Mouse (Mus musculus): ENCODE measurements around the gene Rubcn. TPM values are rescaled to one million over a fixed set of nuclear protein-coding genes. Genes with fewer than 3 reads are reported as not detected.
A peak's percentile ranks its signal among the peaks of the same experiment; 100 is the strongest.

Gene Rubcn
- polyA plus RNA-seq, 1 experiment = 0.30 TPM

DNA sequence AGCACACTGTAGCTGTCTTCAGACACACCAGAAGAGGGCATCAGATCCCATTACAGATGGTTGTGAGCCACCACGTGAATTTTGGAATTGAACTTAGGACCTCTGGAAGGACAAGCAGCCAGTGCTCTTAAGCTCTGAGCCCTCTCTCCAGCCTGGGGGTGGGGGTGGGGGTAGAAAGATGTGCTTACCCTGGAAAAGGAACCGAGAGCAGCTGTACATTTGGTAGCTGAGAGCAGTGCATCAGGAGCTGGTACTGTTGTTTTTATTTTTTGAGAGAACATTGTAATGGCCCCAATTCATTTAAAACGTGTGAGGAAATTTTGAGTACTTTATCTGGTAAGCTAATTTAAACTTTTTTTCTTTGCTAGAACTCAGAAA is 24.5 kb upstream of the Rubcn start:
- H3K4me1 ChIP-seq (ENCODE audit: control insufficient read depth) = no peaks in the 10 kb centered on the region

DNA sequence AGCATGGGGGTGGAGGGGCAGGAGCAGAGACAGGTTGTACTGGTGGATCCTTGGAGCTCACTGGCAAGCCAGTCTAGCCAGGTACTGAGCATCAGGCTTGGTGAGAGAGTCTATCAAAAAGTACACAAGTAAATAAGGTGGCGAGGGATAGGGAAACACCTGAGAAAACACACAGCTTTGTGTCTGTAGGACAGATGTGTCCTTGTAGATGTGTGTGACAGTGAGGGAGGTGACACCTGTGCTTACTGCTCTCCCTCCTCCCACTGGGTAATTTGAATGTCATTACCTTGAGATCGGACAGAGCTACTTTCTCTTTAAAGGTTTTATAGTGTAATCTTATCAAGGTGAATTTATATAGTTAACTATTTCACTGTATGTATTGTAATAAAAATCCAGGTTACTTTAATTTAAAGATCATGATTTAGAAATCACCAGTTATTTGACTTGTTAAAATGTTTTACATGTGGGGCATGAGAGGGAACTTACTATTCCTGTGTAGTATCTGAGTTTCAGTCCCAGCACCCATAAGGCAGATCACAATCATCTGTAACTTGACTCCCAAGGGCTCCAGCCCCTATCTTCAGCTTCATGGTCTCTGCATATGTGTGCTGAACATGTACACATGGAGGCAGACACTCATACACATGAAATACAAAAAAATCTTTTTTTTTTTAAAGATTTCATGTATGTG is 23.9 kb upstream of the Rubcn start:
- Histone ChIP-seq H3K9me3 (ENCODE audit: control insufficient read depth, low read length) (no peaks in the 10 kb centered on the region), H3K4me1 (ENCODE audit: control insufficient read depth) (peaks cover 2% of the 10 kb centered on the region), H3K36me3 (ENCODE audit: control insufficient read depth) (peaks cover 9% of the 10 kb centered on the region), H3K4me3 (replicated peaks) (no peak overlapping the region), H3K27me3 (ENCODE audit: control insufficient read depth) (no peaks in the 10 kb centered on the region)
- no peak for TF ChIP-seq TAL1 (IDR thresholded peaks at IDR 0.05; ENCODE audit: low read length)
- TF ChIP-seq GATA1 (IDR thresholded peaks at IDR 0.05; ENCODE audit: low read length) = no peak

More for the DNA sequence above, 24.5 kb upstream of the Rubcn start:
- no peaks in the 10 kb centered on the region for H3K9me3 ChIP-seq (ENCODE audit: control insufficient read depth, low read length)
- H3K27me3 ChIP-seq (ENCODE audit: control insufficient read depth) = no peaks in the 10 kb centered on the region
- TF ChIP-seq GATA1 (IDR thresholded peaks at IDR 0.05; ENCODE audit: low read length) (no peak), TAL1 (IDR thresholded peaks at IDR 0.05; ENCODE audit: low read length) (no peak)
- no peak overlapping the region for H3K4me3 ChIP-seq (replicated peaks)
- peaks cover 11% of the 10 kb centered on the region for H3K36me3 ChIP-seq (ENCODE audit: control insufficient read depth)

DNA sequence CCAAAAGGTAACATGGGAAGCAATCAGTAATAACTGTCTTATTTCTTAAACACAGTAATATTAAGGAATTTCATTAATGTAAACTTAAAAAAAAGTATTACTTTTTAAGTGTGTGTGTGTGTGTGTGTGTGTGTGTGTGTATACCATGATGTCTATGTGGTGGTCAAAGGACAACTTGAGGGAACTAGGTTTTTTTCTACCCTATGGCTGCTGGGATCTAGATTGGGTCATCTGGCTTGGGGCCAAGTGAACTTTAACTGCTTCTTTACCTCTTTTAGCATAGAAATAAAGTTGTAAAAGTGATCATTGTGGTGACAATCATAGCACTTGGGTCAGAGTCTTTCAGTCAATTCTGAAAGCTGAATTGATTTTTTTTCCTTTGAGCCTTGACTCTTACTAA is 18.6 kb upstream of the Rubcn start:
- H3K4me3 ChIP-seq (replicated peaks) = no peak overlapping the region
- H3K27me3 ChIP-seq (ENCODE audit: control insufficient read depth) = no peaks in the 10 kb centered on the region
- peaks cover 20% of the 10 kb centered on the region for H3K36me3 ChIP-seq (ENCODE audit: control insufficient read depth)
- peaks cover 3% of the 10 kb centered on the region for H3K4me1 ChIP-seq (ENCODE audit: control insufficient read depth)
- no peaks in the 10 kb centered on the region for H3K9me3 ChIP-seq (ENCODE audit: control insufficient read depth, low read length)
- TF ChIP-seq TAL1 (IDR thresholded peaks at IDR 0.05; ENCODE audit: low read length) (no peak), GATA1 (IDR thresholded peaks at IDR 0.05; ENCODE audit: low read length) (no peak)

DNA sequence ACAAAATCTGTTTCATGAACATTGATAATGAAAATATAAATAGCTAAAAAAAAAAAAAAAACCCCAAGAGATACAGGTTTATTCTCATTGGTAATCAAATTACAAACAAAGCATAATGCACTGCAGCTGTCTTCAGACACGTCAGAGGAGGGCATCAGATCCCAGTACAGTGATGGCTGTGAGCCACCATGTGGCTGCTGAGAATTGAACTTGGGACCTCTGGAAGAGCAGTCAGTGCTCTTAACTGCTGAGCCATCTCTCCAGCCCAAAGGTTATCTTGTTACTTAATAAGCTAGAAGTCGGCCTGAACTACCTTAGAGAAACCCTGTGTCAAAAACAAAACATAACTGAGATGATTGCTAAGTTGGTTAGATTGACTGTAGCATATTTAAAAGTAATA is 12.3 kb upstream of the Rubcn start:
- no peak for TF ChIP-seq GATA1 (IDR thresholded peaks at IDR 0.05; ENCODE audit: low read length)
- TF ChIP-seq TAL1 (IDR thresholded peaks at IDR 0.05; ENCODE audit: low read length) = no peak
- Histone ChIP-seq H3K4me3 (replicated peaks) (no peak overlapping the region), H3K4me1 (ENCODE audit: control insufficient read depth) (no peaks in the 10 kb centered on the region), H3K36me3 (ENCODE audit: control insufficient read depth) (peaks cover 10% of the 10 kb centered on the region), H3K27me3 (ENCODE audit: control insufficient read depth) (no peaks in the 10 kb centered on the region), H3K9me3 (ENCODE audit: control insufficient read depth, low read length) (no peaks in the 10 kb centered on the region)

DNA sequence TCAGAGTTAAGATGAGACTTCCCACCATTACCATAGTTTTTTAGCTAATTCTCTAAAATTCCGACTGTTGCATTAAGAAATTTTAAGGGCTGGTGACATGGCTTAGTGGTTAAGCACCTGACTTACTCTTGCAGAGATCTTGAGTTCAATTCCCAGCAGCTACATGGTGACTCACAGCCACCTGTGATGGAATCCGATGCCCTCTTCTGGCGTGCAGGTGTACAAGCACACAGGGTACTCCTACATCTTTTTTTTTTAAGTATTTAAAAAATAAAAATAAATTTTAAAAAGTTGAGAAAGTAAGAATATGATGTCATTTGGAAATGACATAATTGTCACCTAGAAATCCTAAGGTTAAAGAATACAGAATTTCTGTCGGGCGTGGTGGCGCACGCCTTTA is 10.4 kb upstream of the Rubcn start:
- Histone ChIP-seq H3K4me1 (ENCODE audit: control insufficient read depth) (no peaks in the 10 kb centered on the region), H3K36me3 (ENCODE audit: control insufficient read depth) (peaks cover 8% of the 10 kb centered on the region), H3K4me3 (replicated peaks) (no peak overlapping the region), H3K9me3 (ENCODE audit: control insufficient read depth, low read length) (no peaks in the 10 kb centered on the region), H3K27me3 (ENCODE audit: control insufficient read depth) (no peaks in the 10 kb centered on the region)
- TF ChIP-seq TAL1 (IDR thresholded peaks at IDR 0.05; ENCODE audit: low read length) (no peak), GATA1 (IDR thresholded peaks at IDR 0.05; ENCODE audit: low read length) (no peak)

DNA sequence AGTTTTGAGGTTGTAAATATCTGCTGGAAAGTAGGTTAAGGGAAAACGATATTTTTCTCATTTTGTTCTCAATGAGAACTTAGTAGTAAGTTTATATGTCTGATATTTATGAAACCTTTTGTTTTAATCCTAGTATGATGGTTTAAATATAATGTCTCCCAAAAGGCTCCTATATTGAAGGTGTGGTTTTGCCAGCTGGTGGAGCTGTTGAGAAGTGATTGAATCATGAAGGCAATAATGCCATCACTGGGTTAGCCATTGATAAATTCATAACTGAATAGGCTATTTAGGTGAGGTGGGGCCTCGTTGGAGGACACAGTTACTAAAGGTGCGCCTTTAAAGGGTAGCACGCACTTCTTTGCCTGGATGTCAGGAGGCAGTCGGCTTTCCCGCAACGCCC is 4.0 kb upstream of the Rubcn start:
- H3K4me1 ChIP-seq (ENCODE audit: control insufficient read depth) = peaks cover 23% of the 10 kb centered on the region
- TF ChIP-seq TAL1 (IDR thresholded peaks at IDR 0.05; ENCODE audit: low read length) (no peak), GATA1 (IDR thresholded peaks at IDR 0.05; ENCODE audit: low read length) (no peak)
- H3K36me3 ChIP-seq (ENCODE audit: control insufficient read depth) = no peaks in the 10 kb centered on the region
- no peaks in the 10 kb centered on the region; the same call in 1 of the 2 replicates for H3K27me3 ChIP-seq (ENCODE audit: control insufficient read depth)
- H3K4me3 ChIP-seq (replicated peaks) = no peak overlapping the region
- H3K9me3 ChIP-seq (ENCODE audit: control insufficient read depth, low read length) = no peaks in the 10 kb centered on the region

DNA sequence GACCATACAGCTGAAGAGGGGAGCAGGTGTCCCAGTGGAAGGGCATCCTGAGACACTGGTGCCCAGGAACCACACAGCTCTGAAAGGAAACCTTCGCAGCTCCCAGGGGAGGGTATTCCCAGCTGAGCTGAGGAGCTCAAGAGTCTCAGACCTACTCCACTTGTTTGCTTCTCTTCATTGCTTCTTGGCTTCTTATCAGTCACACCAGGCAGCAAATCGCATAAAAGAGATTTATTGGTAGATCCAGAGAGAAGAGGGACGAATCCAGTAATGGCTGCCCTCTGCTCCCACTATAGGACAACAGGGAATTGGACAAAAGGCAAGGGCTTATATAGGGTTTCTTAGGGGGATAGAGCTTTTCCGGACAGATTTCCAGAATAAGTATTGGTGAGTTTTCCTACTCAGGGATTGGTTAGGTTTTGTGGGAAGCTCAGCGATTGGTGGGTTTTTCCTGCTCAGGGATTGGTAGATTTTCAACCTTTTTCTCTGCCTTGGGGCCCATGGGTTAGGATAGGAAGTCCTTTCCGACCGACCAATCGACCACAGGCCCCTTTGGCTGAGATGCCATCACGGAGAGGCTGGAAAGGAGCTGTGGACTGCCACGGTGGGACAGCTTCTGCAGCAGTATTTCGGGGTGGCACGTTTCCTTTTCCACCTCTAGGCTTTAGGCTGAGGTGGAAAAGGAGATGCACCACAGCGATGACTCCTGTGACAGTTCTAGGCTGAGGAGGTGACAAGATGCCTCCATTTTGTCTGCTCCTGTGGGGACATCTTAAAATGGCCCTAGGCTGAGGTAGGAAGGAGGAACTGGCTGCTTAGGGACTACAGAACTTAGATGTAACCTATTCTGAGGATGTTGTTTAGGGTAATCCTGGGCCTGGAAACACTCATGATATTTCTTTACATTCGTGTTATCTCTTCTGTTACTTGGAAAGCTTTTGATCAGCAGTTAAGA is 1.7 kb upstream of the Rubcn start:
- no peaks in the 10 kb centered on the region for H3K36me3 ChIP-seq (ENCODE audit: control insufficient read depth)
- H3K9me3 ChIP-seq (ENCODE audit: control insufficient read depth, low read length) = no peaks in the 10 kb centered on the region
- H3K4me1 ChIP-seq (ENCODE audit: control insufficient read depth) = peaks cover 23% of the 10 kb centered on the region
- no peak for TF ChIP-seq TAL1 (IDR thresholded peaks at IDR 0.05; ENCODE audit: low read length)
- TF ChIP-seq GATA1 (IDR thresholded peaks at IDR 0.05; ENCODE audit: low read length) = no peak
- H3K4me3 ChIP-seq (replicated peaks) = no peak overlapping the region
- H3K27me3 ChIP-seq (ENCODE audit: control insufficient read depth) = no peaks in the 10 kb centered on the region; the same call in 1 of the 2 replicates

DNA sequence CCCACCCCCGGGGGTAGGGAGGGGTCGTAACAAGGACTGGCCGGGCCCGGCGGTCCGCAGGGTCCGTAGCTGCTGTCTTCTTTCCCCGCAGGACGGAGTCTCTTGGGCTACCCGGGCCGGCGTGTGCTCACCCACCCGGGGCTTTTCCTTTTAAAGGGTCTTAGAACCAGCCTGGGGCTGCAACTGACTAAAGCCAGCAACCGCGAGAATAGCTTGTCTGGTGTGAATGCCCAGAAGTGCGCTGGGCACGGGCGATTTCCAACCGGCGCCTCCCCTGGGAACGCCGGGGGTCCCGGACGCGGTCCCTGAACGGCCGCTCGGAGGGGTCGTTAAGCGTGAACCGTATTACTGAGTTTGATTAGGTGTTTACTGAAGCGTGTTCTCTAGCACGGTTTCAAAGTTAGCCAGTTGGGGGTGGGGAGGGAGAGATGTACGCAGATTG is 612 bp upstream of the Rubcn start:
- H3K9me3 ChIP-seq (ENCODE audit: control insufficient read depth, low read length) = no peaks in the 10 kb centered on the region
- no peaks in the 10 kb centered on the region for H3K36me3 ChIP-seq (ENCODE audit: control insufficient read depth)
- no peaks in the 10 kb centered on the region; the same call in 1 of the 2 replicates for H3K27me3 ChIP-seq (ENCODE audit: control insufficient read depth)
- peaks cover 23% of the 10 kb centered on the region for H3K4me1 ChIP-seq (ENCODE audit: control insufficient read depth)
- peak overlapping the region; percentile 76 for H3K4me3 ChIP-seq (replicated peaks)
- TF ChIP-seq GATA1 (IDR thresholded peaks at IDR 0.05; ENCODE audit: low read length) = no peak
- TF ChIP-seq TAL1 (IDR thresholded peaks at IDR 0.05; ENCODE audit: low read length) = no peak

DNA sequence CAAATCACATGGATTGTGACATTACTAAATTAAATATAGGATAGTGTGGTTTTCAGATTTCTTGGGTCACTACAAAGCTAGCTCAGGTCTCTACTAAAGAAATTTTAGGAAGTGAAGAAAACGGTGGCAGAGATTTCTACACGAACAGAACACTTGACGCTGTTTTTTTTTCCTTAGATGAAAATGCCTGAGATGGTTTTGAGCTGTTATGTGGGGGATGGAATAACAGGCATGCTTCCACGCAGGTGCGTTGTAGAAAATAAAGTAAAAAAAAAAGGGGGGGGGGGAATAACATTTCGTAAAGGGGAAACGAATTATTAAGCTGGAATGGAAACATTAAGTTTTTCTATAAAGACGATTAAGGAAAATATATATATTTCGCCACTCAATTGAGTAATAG is 735 bp downstream of the Rubcn start:
- TF ChIP-seq TAL1 (IDR thresholded peaks at IDR 0.05; ENCODE audit: low read length) (no peak), GATA1 (IDR thresholded peaks at IDR 0.05; ENCODE audit: low read length) (no peak)
- Histone ChIP-seq H3K36me3 (ENCODE audit: control insufficient read depth) (no peaks in the 10 kb centered on the region), H3K9me3 (ENCODE audit: control insufficient read depth, low read length) (no peaks in the 10 kb centered on the region), H3K4me3 (replicated peaks) (peak overlapping the region; percentile 76), H3K27me3 (ENCODE audit: control insufficient read depth) (no peaks in the 10 kb centered on the region; the same call in 1 of the 2 replicates), H3K4me1 (ENCODE audit: control insufficient read depth) (peaks cover 23% of the 10 kb centered on the region)
